Mouse (Mus musculus) embryonic facial prominence, embryonic 10.5 days (tissue): ENCODE data around the gene Trim31. TPM values are rescaled to one million over a fixed set of nuclear protein-coding genes. Genes with fewer than 3 reads are reported as not detected.

Experiments
- DNase-seq: peaks from one replicate; pipeline ENCODE4 v3.0.0-alpha.2; 2017; ENCODE audit warnings: low spot score
- H3K27ac ChIP-seq: fragments of 300-500 bp; sonication (generic); replicated peaks from 2 replicates; pipeline ENCODE4 v1.5.1; 2016; ENCODE audit warnings: mild to moderate bottlenecking
- H3K27me3 ChIP-seq: fragments of 300-500 bp; sonication (generic); replicated peaks from 2 replicates; pipeline ENCODE4 v1.6.1; 2016; ENCODE audit warnings: low read depth, mild to moderate bottlenecking; ENCODE audit not compliant: poor library complexity, severe bottlenecking
- H3K36me3 ChIP-seq: fragments of 300-500 bp; sonication (generic); replicated peaks from 2 replicates; pipeline ENCODE4 v1.6.1; 2016; ENCODE audit warnings: mild to moderate bottlenecking, moderate library complexity
- H3K4me1 ChIP-seq: fragments of 300-500 bp; sonication (generic); 2 replicates; pipeline ENCODE4 v1.6.1; 2016
- H3K4me3 ChIP-seq: fragments of 300-500 bp; sonication (generic); 2 replicates; pipeline ENCODE4 v1.5.1; 2016; ENCODE audit warnings: mild to moderate bottlenecking, moderate library complexity
- H3K9me3 ChIP-seq: fragments of 300-500 bp; sonication (generic); 2 replicates; pipeline ENCODE4 v1.6.1; 2016; ENCODE audit warnings: mild to moderate bottlenecking
- WGBS: fragments of 180-500 bp; shearing (Covaris S2); methylation state at CpG from one replicate; pipeline ENCODE4 v1.1.7; 2016; 5-methylcytosine and 5-hydroxymethylcytosine counted together
- polyA plus RNA-seq: library from polyadenylated mRNA; unstranded; fragments of >200 nt; fragmentation: Nextera tagmentation; extraction: Ambion mirVana; gene quantifications from 2 replicates; pipeline ENCODE4 v1.2.1, GENCODE M21; 2016

Gene Trim31
- polyA plus RNA-seq, 1 experiment from 2014 or later = not detected

GRCm38 (mm10) chr17:36931130-36931529 is 33.2 kb downstream of the Trim31 start:
- 86% methylated on average over 4 of the region's 4 CpGs for WGBS
- H3K4me1 ChIP-seq = no peaks in the 10 kb centered on the region

GRCm38 (mm10) chr17:36931806-36932205 is 33.9 kb downstream of the Trim31 start:
- Histone ChIP-seq H3K4me3 (no peak overlapping the region), H3K36me3 (no peaks in the 10 kb centered on the region), H3K9me3 (no peaks in the 10 kb centered on the region), H3K27ac (no peak overlapping the region), H3K4me1 (no peaks in the 10 kb centered on the region), H3K27me3 (no peaks in the 10 kb centered on the region; the same call in 1 of the 2 replicates)
- WGBS = 82% methylated on average over 2 of the region's 2 CpGs
- no peak for DNase-seq

More at GRCm38 (mm10) chr17:36931130-36931529, 33.2 kb downstream of the Trim31 start:
- H3K4me3 ChIP-seq = no peak overlapping the region
- no peaks in the 10 kb centered on the region for H3K9me3 ChIP-seq
- H3K27ac ChIP-seq = no peak overlapping the region
- DNase-seq = no peak
- no peaks in the 10 kb centered on the region for H3K36me3 ChIP-seq
- no peaks in the 10 kb centered on the region for H3K27me3 ChIP-seq

GRCm38 (mm10) chr17:36938056-36938455 is 40.1 kb downstream of the Trim31 start:
- Histone ChIP-seq H3K27ac (no peak overlapping the region), H3K4me1 (peaks cover 6% of the 10 kb centered on the region), H3K27me3 (peaks cover 32% of the 10 kb centered on the region), H3K36me3 (no peaks in the 10 kb centered on the region), H3K9me3 (no peaks in the 10 kb centered on the region), H3K4me3 (no peak overlapping the region)
- DNase-seq = no peak
- 89% methylated on average over 2 of the region's 2 CpGs for WGBS

GRCm38 (mm10) chr17:36942391-36942790 is 44.5 kb downstream of the Trim31 start:
- peak overlapping the region; percentile 51 for H3K4me3 ChIP-seq
- H3K27me3 ChIP-seq = peaks cover 75% of the 10 kb centered on the region
- no peaks in the 10 kb centered on the region for H3K9me3 ChIP-seq
- peaks cover 25% of the 10 kb centered on the region for H3K4me1 ChIP-seq
- no peak for DNase-seq
- H3K36me3 ChIP-seq = no peaks in the 10 kb centered on the region
- WGBS = 63% methylated on average over 10 of the region's 10 CpGs
- no peak overlapping the region for H3K27ac ChIP-seq

GRCm38 (mm10) chr17:36942791-36943471 is 45.0 kb downstream of the Trim31 start, which contains the start of gene Rnf39:
Gene Rnf39, plus strand, starts transcription at chr17:36942918.
- Histone ChIP-seq H3K36me3 (no peaks in the 10 kb centered on the region), H3K27ac (no peak within 1 kb of the TSS), H3K4me3 (peak within 1 kb of the TSS; percentile 51), H3K9me3 (no peaks in the 10 kb centered on the region), H3K4me1 (peaks cover 31% of the 10 kb centered on the region), H3K27me3 (peaks cover 81% of the 10 kb centered on the region)
- 3% methylated on average over 59 of the region's 59 CpGs for whole genome bisulfite sequencing
- DNase-seq = peak; percentile 47

- Histone ChIP-seq H3K36me3 (peaks cover 5% of the 10 kb centered on the region), H3K4me3 (peak overlapping the region; percentile 51; the same call in 1 of the 2 replicates), H3K27me3 (peaks cover 88% of the 10 kb centered on the region), H3K27ac (no peak overlapping the region), H3K4me1 (peaks cover 31% of the 10 kb centered on the region), H3K9me3 (no peaks in the 10 kb centered on the region)
- peak; percentile 12 for DNase-seq
- WGBS = 28% methylated on average over 5 of the region's 5 CpGs
Measured at GRCm38 (mm10) chr17:36943691-36944090, 45.8 kb downstream of the Trim31 start.

- Histone ChIP-seq H3K27me3 (peaks cover 94% of the 10 kb centered on the region), H3K27ac (no peak overlapping the region), H3K4me1 (peaks cover 31% of the 10 kb centered on the region), H3K9me3 (no peaks in the 10 kb centered on the region), H3K4me3 (no peak overlapping the region), H3K36me3 (peaks cover 11% of the 10 kb centered on the region)
- WGBS = 18% methylated on average over 9 of the region's 9 CpGs
- peak; percentile 21 for DNase-seq
Measured at GRCm38 (mm10) chr17:36944121-36944775, 46.3 kb downstream of the Trim31 start.

GRCm38 (mm10) chr17:36947051-36947819 is 49.3 kb downstream of the Trim31 start:
- peak overlapping the region; percentile 78 for H3K27ac ChIP-seq
- under 1% methylated on average over 62 of the region's 62 CpGs for WGBS
- peak; percentile 76 for DNase-seq
- H3K4me1 ChIP-seq = peaks cover 41% of the 10 kb centered on the region
- peaks cover 72% of the 10 kb centered on the region for H3K27me3 ChIP-seq
- H3K4me3 ChIP-seq = peak overlapping the region; percentile 61
- peaks cover 14% of the 10 kb centered on the region for H3K36me3 ChIP-seq
- no peaks in the 10 kb centered on the region for H3K9me3 ChIP-seq

- Histone ChIP-seq H3K4me1 (peaks cover 34% of the 10 kb centered on the region), H3K27me3 (peaks cover 61% of the 10 kb centered on the region), H3K4me3 (no peak overlapping the region), H3K36me3 (peaks cover 17% of the 10 kb centered on the region), H3K27ac (no peak overlapping the region), H3K9me3 (no peaks in the 10 kb centered on the region)
- 83% methylated on average over 1 of the region's 1 CpGs for WGBS
- no peak for DNase-seq
Measured at GRCm38 (mm10) chr17:36948286-36948685, 50.4 kb downstream of the Trim31 start.

GRCm38 (mm10) chr17:36949265-36949664 is 51.3 kb downstream of the Trim31 start:
- no peaks in the 10 kb centered on the region for H3K9me3 ChIP-seq
- no peak for DNase-seq
- 91% methylated on average over 8 of the region's 8 CpGs for whole genome bisulfite sequencing

GRCm38 (mm10) chr17:36950981-36951947 is 53.3 kb downstream of the Trim31 start, which contains the start of gene Ppp1r11:
Gene Ppp1r11, minus strand, starts transcription at chr17:36951741.
- Histone ChIP-seq H3K36me3 (peaks cover 45% of the 10 kb centered on the region), H3K9me3 (no peaks in the 10 kb centered on the region), H3K27me3 (peaks cover 31% of the 10 kb centered on the region), H3K27ac (peak within 1 kb of the TSS; percentile 87), H3K4me1 (peaks cover 27% of the 10 kb centered on the region), H3K4me3 (peak within 1 kb of the TSS; percentile 83)
- WGBS = 4% methylated on average over 36 of the region's 36 CpGs
- peak; percentile 98 for DNase-seq

More at GRCm38 (mm10) chr17:36949265-36949664, 51.3 kb downstream of the Trim31 start:
- Histone ChIP-seq H3K27ac (no peak overlapping the region), H3K27me3 (peaks cover 51% of the 10 kb centered on the region), H3K4me1 (peaks cover 29% of the 10 kb centered on the region), H3K36me3 (peaks cover 26% of the 10 kb centered on the region), H3K4me3 (no peak overlapping the region)
